Mouse (Mus musculus): ENCODE results near the gene Mefv. TPM values are rescaled to one million over a fixed set of nuclear protein-coding genes. Genes with fewer than 3 reads are reported as not detected.

The Mefv gene
- polyA plus RNA-seq (2017; shearing (Covaris generic)), result under 1 TPM; 0.12 to 0.71 TPM

GRCm38 (mm10) chr16:3717980-3718379 lies at the start of gene Mefv:
Gene Mefv, minus strand, starts transcription at chr16:3718097.

GRCm38 (mm10) chr16:3743503-3744185 lies 25.7 kb upstream of the Mefv start, which contains the start of gene Zfp263:
Gene Zfp263, plus strand, starts transcription at chr16:3744093.

Other genes starting within 250 kb of the Mefv start
- gene Olfr161, start 127.1 kb downstream of the Mefv start, polyA plus RNA-seq (2017; shearing (Covaris generic)), result under 1 TPM; 0.02 to 0.23 TPM
- 10 to 100 TPM; 63.8 to 78.0 TPM for gene Zfp263, start 26.0 kb upstream of the Mefv start, polyA plus RNA-seq (2017; shearing (Covaris generic))
- 1 to 10 TPM in 1 of 2 experiments, under 1 TPM in 1; 0.48 to 1.2 TPM for gene Olfr15, start 112.8 kb upstream of the Mefv start, polyA plus RNA-seq (2017; shearing (Covaris generic))
- 1 to 10 TPM in 1 of 2 experiments, under 1 TPM in 1; 0.34 to 1.2 TPM for gene Zfp174, start 129.2 kb upstream of the Mefv start, polyA plus RNA-seq (2017; shearing (Covaris generic))
- gene Naa60, start 154.3 kb upstream of the Mefv start, polyA plus RNA-seq (2017; shearing (Covaris generic)), result 100 to 1,000 TPM; 117 to 122 TPM
- gene Zfp597, start 166.5 kb upstream of the Mefv start, polyA plus RNA-seq (2017; shearing (Covaris generic)), result 10 to 100 TPM in 1 of 2 experiments, 1 to 10 TPM in 1; 8.5 to 14.6 TPM
- gene Gm20695, start 166.6 kb upstream of the Mefv start, polyA plus RNA-seq (2017; shearing (Covaris generic)), result 1 to 10 TPM in 1 of 2 experiments, not detected in 1; 2.0 TPM
- 10 to 100 TPM in 1 of 2 experiments, 1 to 10 TPM in 1; 8.3 to 13.1 TPM for gene 1700037C18Rik, start 190.6 kb upstream of the Mefv start, polyA plus RNA-seq (2017; shearing (Covaris generic))
- gene Cluap1, start 190.7 kb upstream of the Mefv start, polyA plus RNA-seq (2017; shearing (Covaris generic)), result 10 to 100 TPM; 28.0 to 28.1 TPM